Mouse (Mus musculus) hindbrain, embryonic 10.5 days (tissue): ENCODE measurements around the gene Cs. TPM values are rescaled to one million over a fixed set of nuclear protein-coding genes. Genes with fewer than 3 reads are reported as not detected.
"Not testable (repeated sequence)": the region's sequence is repeated elsewhere in the genome, so short reads cannot be mapped to it uniquely, and the experiment has no call there.

Source experiments
- DNase-seq: peaks from one replicate; pipeline ENCODE4 v3.0.0-alpha.2; 2017; ENCODE audit warnings: low spot score
- H3K27ac ChIP-seq: fragments of 300-500 bp; sonication (generic); 2 replicates; pipeline ENCODE4 v1.5.1; 2016; ENCODE audit warnings: mild to moderate bottlenecking, moderate library complexity
- H3K27me3 ChIP-seq: fragments of 300-500 bp; sonication (generic); 2 replicates; pipeline ENCODE4 v1.6.1; 2016; ENCODE audit warnings: mild to moderate bottlenecking; ENCODE audit not compliant: poor library complexity, insufficient read depth, severe bottlenecking
- H3K36me3 ChIP-seq: fragments of 300-500 bp; sonication (generic); 2 replicates; pipeline ENCODE4 v1.6.1; 2016; ENCODE audit warnings: mild to moderate bottlenecking, moderate library complexity
- H3K4me1 ChIP-seq: fragments of 300-500 bp; sonication (generic); replicated peaks from 2 replicates; pipeline ENCODE4 v1.6.1; 2016; ENCODE audit warnings: mild to moderate bottlenecking
- H3K4me3 ChIP-seq: fragments of 300-500 bp; sonication (generic); 2 replicates; pipeline ENCODE4 v1.5.1; 2016; ENCODE audit warnings: mild to moderate bottlenecking, moderate library complexity
- H3K9me3 ChIP-seq: fragments of 300-500 bp; sonication (generic); 2 replicates; pipeline ENCODE4 v1.6.1; 2016; ENCODE audit warnings: mild to moderate bottlenecking, moderate library complexity
- WGBS: fragments of 180-500 bp; shearing (Covaris S2); methylation state at CpG from one replicate; pipeline ENCODE4 v1.1.7; 2016; 5-methylcytosine and 5-hydroxymethylcytosine counted together
- polyA plus RNA-seq: library from polyadenylated mRNA; unstranded; fragments of >200 nt; fragmentation: Nextera tagmentation; extraction: Ambion mirVana; gene quantifications from 2 replicates; pipeline ENCODE4 v1.2.1, GENCODE M21; 2016

Cs gene
- polyA plus RNA-seq, 1 experiment from 2014 or later: 231 TPM

GRCm38 (mm10) chr10:128310902-128311301, 26.6 kb upstream of the Cs start:
- Histone ChIP-seq H3K4me3 (no peak overlapping the region), H3K36me3 (peaks cover 89% of the 10 kb centered on the region), H3K27me3 (no peaks in the 10 kb centered on the region), H3K4me1 (no peaks in the 10 kb centered on the region), H3K9me3 (no peaks in the 10 kb centered on the region), H3K27ac (no peak overlapping the region)
- no peak for DNase-seq
- WGBS: 90% methylated on average over 4 of the region's 4 CpGs

GRCm38 (mm10) chr10:128315578-128315977, 22.0 kb upstream of the Cs start:
- Histone ChIP-seq H3K36me3 (peaks cover 99% of the 10 kb centered on the region), H3K4me1 (no peaks in the 10 kb centered on the region), H3K27me3 (no peaks in the 10 kb centered on the region), H3K9me3 (no peaks in the 10 kb centered on the region), H3K27ac (no peak overlapping the region), H3K4me3 (no peak overlapping the region)
- no peak for DNase-seq
- WGBS: 93% methylated on average over 8 of the region's 8 CpGs

- H3K36me3 ChIP-seq: peaks cover 73% of the 10 kb centered on the region
- peak overlapping the region; percentile 99 for H3K27ac ChIP-seq
- no peaks in the 10 kb centered on the region for H3K27me3 ChIP-seq
- peaks cover 19% of the 10 kb centered on the region for H3K4me1 ChIP-seq
- no peaks in the 10 kb centered on the region for H3K9me3 ChIP-seq
- 69% methylated on average over 12 of the region's 12 CpGs for WGBS
- peak; percentile 21 for DNase-seq
- peak overlapping the region; percentile 87 for H3K4me3 ChIP-seq
Observed at GRCm38 (mm10) chr10:128321641-128322040, 15.9 kb upstream of the Cs start.

- H3K36me3 ChIP-seq: peaks cover 73% of the 10 kb centered on the region
- under 1% methylated on average over 40 of the region's 40 CpGs for WGBS
- H3K4me3 ChIP-seq: peak within 1 kb of the TSS; percentile 87
- peak; percentile 96 for DNase-seq
- no peaks in the 10 kb centered on the region for H3K27me3 ChIP-seq
- peaks cover 19% of the 10 kb centered on the region for H3K4me1 ChIP-seq
- peak within 1 kb of the TSS; percentile 99 for H3K27ac ChIP-seq
- no peaks in the 10 kb centered on the region for H3K9me3 ChIP-seq
Observed at GRCm38 (mm10) chr10:128322141-128323108, 15.1 kb upstream of the Cs start, which contains the start of gene Cnpy2. Gene Cnpy2, plus strand, starts transcription at chr10:128322459.

- Histone ChIP-seq H3K27ac (peak overlapping the region; percentile 99), H3K9me3 (no peaks in the 10 kb centered on the region), H3K4me1 (peaks cover 19% of the 10 kb centered on the region), H3K4me3 (peak overlapping the region; percentile 87), H3K27me3 (no peaks in the 10 kb centered on the region), H3K36me3 (peaks cover 73% of the 10 kb centered on the region)
- 85% methylated on average over 8 of the region's 8 CpGs for WGBS
- DNase-seq: no peak
Observed at GRCm38 (mm10) chr10:128323516-128323915, 14.0 kb upstream of the Cs start.

- Histone ChIP-seq H3K27ac (no peak overlapping the region), H3K36me3 (peaks cover 58% of the 10 kb centered on the region), H3K27me3 (no peaks in the 10 kb centered on the region), H3K4me1 (peaks cover 15% of the 10 kb centered on the region), H3K4me3 (no peak overlapping the region), H3K9me3 (no peaks in the 10 kb centered on the region)
- DNase-seq: no peak
- 95% methylated on average over 8 of the region's 8 CpGs for WGBS
Observed at GRCm38 (mm10) chr10:128326825-128327224, 10.7 kb upstream of the Cs start.

- H3K27me3 ChIP-seq: no peaks in the 10 kb centered on the region
- peaks cover 15% of the 10 kb centered on the region for H3K4me1 ChIP-seq
- no peak overlapping the region for H3K27ac ChIP-seq
- no peak for DNase-seq
- peaks cover 58% of the 10 kb centered on the region for H3K36me3 ChIP-seq
- H3K4me3 ChIP-seq: no peak overlapping the region
- no peaks in the 10 kb centered on the region for H3K9me3 ChIP-seq
- WGBS: 88% methylated on average over 10 of the region's 10 CpGs
Observed at GRCm38 (mm10) chr10:128327610-128328009, 9.9 kb upstream of the Cs start.

- H3K9me3 ChIP-seq, DNase-seq, H3K27me3 ChIP-seq, H3K27ac ChIP-seq, H3K4me1 ChIP-seq, H3K4me3 ChIP-seq: not testable (repeated sequence)
- 81% methylated on average over 6 of the region's 6 CpGs for WGBS
- peaks cover 21% of the 10 kb centered on the region for H3K36me3 ChIP-seq
Observed at GRCm38 (mm10) chr10:128332358-128333249, 4.9 kb upstream of the Cs start.

GRCm38 (mm10) chr10:128335582-128335981, 2.0 kb upstream of the Cs start:
- 7% methylated on average over 4 of the region's 4 CpGs for WGBS
- DNase-seq: peak; percentile 71
- peaks cover 28% of the 10 kb centered on the region for H3K4me1 ChIP-seq
- H3K4me3 ChIP-seq: no peak overlapping the region
- no peaks in the 10 kb centered on the region for H3K9me3 ChIP-seq
- H3K36me3 ChIP-seq: peaks cover 13% of the 10 kb centered on the region
- H3K27ac ChIP-seq: no peak overlapping the region
- no peaks in the 10 kb centered on the region for H3K27me3 ChIP-seq

- 96% methylated on average over 3 of the region's 3 CpGs for WGBS
- Histone ChIP-seq H3K36me3 (peaks cover 18% of the 10 kb centered on the region), H3K27ac (no peak overlapping the region), H3K4me1 (peaks cover 28% of the 10 kb centered on the region), H3K27me3 (no peaks in the 10 kb centered on the region), H3K4me3 (no peak overlapping the region), H3K9me3 (no peaks in the 10 kb centered on the region)
- DNase-seq: no peak
Observed at GRCm38 (mm10) chr10:128336195-128336594, 1.3 kb upstream of the Cs start.

GRCm38 (mm10) chr10:128336597-128336996, 937 bp upstream of the Cs start:
- WGBS: 88% methylated on average over 3 of the region's 3 CpGs
- Histone ChIP-seq H3K27me3 (no peaks in the 10 kb centered on the region), H3K4me3 (peak overlapping the region; percentile 100; the same call in 1 of the 2 replicates), H3K36me3 (peaks cover 22% of the 10 kb centered on the region), H3K4me1 (peaks cover 28% of the 10 kb centered on the region), H3K27ac (0 out of 2 replicates have a peak overlapping the region, but pooled peaks have one; percentile 95), H3K9me3 (no peaks in the 10 kb centered on the region)
- no peak for DNase-seq

GRCm38 (mm10) chr10:128338415-128338814, 881 bp downstream of the Cs start:
- H3K4me3 ChIP-seq: peak overlapping the region; percentile 100
- no peak for DNase-seq
- no peaks in the 10 kb centered on the region for H3K9me3 ChIP-seq
- peak overlapping the region; percentile 95 for H3K27ac ChIP-seq
- H3K4me1 ChIP-seq: peaks cover 28% of the 10 kb centered on the region
- WGBS: 28% methylated on average over 5 of the region's 5 CpGs
- H3K27me3 ChIP-seq: no peaks in the 10 kb centered on the region
- H3K36me3 ChIP-seq: peaks cover 27% of the 10 kb centered on the region
